Mouse (Mus musculus): ENCODE measurements around the gene Timm50.
A peak's percentile ranks its signal among the peaks of the same experiment; 100 is the strongest.

Gene Timm50

DNA sequence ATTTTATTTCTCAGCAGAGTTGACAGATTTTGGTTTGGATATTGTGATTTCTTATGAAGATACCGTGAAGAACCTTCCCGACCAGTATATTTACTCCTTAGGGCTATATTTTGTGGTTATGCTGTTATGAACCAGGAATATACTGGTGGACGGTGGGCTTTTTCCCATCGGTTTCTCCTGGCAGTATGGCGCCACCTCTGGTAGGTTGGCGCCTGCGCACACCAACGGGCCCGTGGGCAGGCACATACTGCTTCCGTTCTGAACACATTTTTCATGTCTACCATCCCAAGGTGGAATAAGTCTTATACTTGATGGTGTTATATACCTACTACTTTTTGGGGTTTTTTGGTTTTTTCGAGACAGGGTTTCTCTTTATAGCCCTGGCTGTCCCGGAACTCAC, 42.5 kb downstream of the Timm50 start:
- no peak for DNase-seq (ENCODE audit: low spot score in 2 of 2)

DNA sequence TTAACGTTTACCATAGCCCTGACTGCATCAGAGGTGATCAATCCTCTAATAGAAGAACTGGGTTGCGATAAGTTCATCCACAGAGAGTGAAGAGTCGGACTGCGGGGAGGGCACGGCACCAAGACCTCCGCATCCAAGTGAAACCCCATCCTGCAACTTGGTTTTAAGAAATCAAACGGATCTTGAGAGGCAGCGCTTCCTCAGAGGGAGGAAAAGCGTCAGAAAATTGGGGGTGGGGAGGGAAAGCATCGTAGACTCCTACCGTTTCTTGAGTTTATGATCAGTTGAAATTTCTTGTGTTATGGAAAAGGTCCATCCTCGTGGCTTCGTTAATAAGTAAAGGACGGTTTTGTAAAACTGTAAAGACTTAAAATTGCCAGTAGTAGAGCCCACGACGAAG, 43.3 kb downstream of the Timm50 start:
- DNase-seq (ENCODE audit: low spot score in 2 of 2) = no peak

DNA sequence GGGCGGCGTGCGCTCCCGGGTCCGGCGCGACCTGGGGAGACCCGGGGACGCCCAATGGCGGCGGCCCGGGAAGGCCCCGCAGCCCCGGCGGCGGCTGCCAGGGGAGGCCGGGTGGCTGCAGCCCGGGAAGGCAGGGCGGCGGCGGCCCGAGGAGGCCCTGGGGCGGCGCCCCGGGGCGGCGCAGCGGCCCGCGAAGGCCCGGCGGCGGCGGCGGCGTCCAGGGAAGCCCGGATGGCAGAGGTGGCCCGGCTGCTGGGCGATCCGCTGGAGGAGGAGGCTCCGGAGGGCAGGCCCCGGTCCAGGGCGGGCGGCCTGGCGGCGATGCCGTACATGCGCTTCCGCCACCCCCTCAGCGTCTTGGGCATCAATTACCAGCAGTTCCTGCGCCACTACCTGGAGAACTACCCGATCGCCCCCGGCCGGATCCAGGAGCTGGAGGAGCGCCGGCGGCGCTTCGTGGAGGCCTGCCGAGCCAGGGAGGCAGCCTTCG, 43.8 kb downstream of the Timm50 start:
- DNase-seq (ENCODE audit: low spot score in 2 of 2) = peak; percentile 62 to 66

- DNase-seq (ENCODE audit: low spot score in 2 of 2) = peak; percentile 96
These were observed 44.5 kb downstream of the Timm50 start, which contains the start of gene Eid2 for GRCm38 (mm10) chr7:28267129-28268041. TSS of gene Eid2 (plus strand) at chr7:28267881.

GRCm38 (mm10) chr7:28265391-28265790, 46.5 kb downstream of the Timm50 start:
- no peak for DNase-seq (ENCODE audit: low spot score in 2 of 2)

- peak in 1 of 2 experiments; percentile 58 for DNase-seq (ENCODE audit: low spot score in 2 of 2)
These were observed 48.1 kb downstream of the Timm50 start for GRCm38 (mm10) chr7:28263786-28264185.

- DNase-seq (ENCODE audit: low spot score in 2 of 2) = no peak
These were observed 49.0 kb downstream of the Timm50 start for GRCm38 (mm10) chr7:28262861-28263260.
